Mouse (Mus musculus): ENCODE results near the gene Psma5.

Psma5 gene

GRCm38 (mm10) chr3:108306387-108306786 is 49.7 kb downstream of the Psma5 start:
- DNase-seq (ENCODE audit: low spot score): no peak

DNA sequence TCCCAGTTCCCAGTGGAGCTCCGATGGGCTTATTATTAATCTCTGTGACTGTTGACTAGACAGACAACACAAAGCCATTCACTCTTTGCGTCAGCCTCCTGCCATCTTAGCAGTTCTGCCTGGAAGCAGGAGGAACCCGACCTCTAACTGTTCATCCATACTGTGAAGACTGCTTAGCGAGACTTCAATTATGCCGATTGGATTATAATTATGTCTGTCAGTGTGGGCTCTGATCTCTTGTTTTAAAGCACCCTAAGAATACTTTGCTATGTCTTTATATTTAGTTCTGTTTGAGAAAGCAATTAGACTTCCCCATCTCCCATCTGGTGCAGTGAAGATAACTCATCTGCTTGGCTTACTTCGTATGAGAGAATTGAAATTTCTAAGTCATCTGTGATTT is 50.8 kb downstream of the Psma5 start:
- no peak for DNase-seq (ENCODE audit: low spot score)

GRCm38 (mm10) chr3:108310921-108311341 is 54.2 kb downstream of the Psma5 start:
- DNase-seq (ENCODE audit: low spot score): no peak

DNA sequence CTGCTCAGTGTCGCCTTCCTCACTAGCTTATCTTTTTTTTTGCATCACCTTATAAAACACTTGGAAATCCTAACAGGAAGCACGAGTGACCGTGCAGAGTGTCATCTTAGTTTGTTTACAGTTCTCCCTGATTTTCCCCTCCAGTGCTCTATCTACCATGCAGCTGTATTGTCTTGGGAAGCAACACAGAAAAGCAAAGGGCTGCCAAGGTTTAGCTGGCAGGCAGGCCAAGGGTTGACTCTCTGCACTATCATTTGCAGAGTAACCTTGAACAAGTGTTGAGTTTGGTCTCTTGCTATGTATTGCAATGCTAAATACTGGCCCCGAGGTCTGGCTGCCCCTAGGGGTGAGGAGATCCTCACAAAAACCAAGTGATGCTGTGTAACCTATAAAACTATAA is 55.0 kb downstream of the Psma5 start:
- DNase-seq (ENCODE audit: low spot score): no peak

GRCm38 (mm10) chr3:108312414-108312813 is 55.7 kb downstream of the Psma5 start:
- no peak for DNase-seq (ENCODE audit: low spot score)

DNA sequence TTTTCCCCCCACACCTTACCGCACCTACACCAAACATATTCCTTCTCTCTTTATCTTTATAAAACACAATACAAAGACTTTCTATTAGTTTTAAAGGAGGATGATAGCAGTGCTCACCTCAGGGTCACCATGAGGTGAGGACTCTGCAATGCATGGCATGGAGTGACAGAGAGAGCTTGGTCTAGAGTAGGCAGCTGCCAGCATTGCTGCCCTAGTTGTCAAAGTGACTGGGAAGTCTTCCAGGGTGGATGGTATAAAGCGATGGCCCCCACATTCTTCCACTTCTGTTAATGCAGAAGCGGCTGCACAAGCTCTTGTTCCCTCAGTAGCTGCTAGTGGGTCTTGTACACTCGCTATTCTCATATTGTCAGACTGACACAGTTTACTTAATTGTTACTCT is 56.4 kb downstream of the Psma5 start:
- no peak for DNase-seq (ENCODE audit: low spot score)

- no peak for DNase-seq (ENCODE audit: low spot score)
Measured at GRCm38 (mm10) chr3:108314038-108314675, 57.4 kb downstream of the Psma5 start.

DNA sequence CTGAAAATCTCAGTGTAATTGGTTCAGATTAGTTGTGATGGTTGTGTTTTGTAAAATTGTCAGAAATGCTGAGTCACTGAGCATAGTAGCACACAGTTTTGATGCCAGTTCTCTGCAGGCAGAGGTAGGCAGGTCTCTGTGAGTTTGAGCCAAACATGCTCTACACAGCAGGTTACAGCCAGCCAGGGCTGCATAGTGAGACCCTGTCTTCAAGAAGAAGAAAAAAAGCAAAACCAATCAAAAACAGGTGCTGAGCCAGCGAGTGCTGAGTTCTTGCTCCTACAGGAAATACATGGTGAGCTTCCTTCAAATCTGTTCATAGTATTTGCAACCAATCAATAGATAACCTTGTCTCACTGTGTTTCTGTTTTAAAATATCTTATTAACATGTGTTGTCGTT is 61.8 kb downstream of the Psma5 start:
- DNase-seq (ENCODE audit: low spot score): no peak

GRCm38 (mm10) chr3:108321671-108322070 is 64.9 kb downstream of the Psma5 start:
- DNase-seq (ENCODE audit: low spot score): peak; percentile 10

DNA sequence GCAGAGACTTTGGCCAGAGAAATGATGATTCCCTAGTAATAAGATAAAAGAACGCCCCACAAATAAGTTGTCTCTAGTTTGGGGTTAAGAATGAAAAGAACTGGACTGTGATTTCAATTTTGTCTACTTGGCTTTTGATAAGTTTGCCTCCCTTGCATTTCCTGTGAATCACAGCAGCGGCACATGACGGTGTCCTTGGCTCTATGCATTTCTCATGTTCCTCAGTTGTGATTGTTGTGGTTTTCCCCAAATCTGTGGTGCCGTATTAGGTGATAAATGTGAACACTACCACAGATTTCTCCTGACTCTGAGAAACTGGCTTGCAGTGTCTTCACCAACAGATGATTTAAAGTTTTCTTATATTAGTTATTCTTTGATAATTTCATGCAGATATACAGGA is 65.4 kb downstream of the Psma5 start:
- DNase-seq (ENCODE audit: low spot score): no peak

DNA sequence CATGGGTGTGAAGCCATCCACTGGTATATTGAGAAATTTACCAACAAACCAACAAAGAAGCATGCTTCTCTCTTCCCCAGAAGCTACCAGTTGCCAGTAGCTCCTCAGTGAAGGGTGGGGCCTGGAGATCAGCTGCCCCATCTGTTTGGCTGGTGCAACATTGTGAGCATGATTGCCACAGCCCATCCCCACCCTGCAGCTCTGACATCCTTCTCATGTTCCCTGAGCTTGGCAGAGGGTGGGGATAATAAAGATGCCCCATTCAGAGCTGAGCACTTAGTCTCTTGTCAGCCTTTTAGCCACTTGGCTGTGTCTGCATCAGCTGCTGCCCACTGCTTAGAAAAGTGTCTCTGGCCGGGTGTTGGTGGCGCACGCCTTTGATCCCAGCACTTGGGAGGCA is 66.2 kb downstream of the Psma5 start:
- peak; percentile 30 for DNase-seq (ENCODE audit: low spot score)

- DNase-seq (ENCODE audit: low spot score): no peak
Measured at GRCm38 (mm10) chr3:108324837-108325236, 68.1 kb downstream of the Psma5 start.

DNA sequence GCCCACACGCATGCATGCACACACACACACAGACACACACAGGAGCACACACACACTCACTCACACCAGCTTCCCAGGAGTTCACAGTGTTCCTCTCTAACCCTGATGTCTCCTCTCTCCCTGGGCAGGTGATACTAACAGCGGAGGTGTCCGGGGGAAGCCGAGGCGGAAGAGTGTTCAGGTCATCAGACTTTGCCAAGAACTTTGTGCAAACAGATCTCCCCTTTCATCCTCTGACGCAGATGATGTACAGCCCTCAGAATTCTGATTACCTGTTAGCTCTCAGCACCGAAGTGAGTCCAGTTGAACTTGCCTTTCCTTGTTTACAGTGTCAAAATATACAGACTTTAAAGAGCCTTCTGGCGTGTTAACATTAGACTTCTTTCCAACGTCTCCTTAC is 68.8 kb downstream of the Psma5 start:
- DNase-seq (ENCODE audit: low spot score): no peak

DNA sequence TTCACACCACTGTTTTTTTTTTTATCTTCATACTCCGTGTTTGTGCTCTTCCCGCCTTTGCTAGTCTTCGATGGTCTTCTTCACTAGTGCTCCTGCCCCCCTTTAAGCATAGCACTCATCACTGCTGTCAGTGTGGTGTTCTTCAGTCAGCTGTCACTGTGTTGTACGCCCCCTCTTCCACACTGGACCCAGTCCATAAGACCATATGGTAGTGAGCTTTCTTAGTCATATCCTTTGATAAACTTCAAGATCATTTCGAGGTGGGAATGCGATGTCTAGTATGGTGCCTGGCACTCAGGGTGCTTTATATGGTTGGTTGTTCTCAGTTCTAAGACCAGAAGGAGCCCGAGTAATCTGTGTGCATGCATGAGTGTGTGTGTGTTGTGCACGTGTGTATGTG is 70.5 kb downstream of the Psma5 start:
- DNase-seq (ENCODE audit: low spot score): no peak

DNA sequence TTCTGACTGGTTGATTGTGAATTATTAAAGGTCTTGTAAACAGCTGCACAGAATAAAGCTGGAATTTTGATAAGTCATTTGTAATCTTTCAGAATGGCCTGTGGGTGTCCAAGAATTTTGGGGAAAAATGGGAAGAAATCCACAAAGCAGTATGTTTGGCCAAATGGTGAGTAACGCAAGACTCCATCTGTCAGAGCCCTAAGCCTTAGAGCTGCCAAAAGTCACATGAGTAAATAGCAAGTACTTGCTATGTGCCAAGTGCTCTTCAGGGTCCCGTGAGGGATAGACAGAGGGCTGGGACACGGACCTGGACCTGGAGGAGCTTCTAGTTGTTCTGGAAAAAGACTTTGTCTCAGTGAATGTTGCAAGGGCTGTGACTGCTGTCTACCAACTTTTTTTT is 71.2 kb downstream of the Psma5 start:
- DNase-seq (ENCODE audit: low spot score): no peak

- peak; percentile 58 for DNase-seq (ENCODE audit: low spot score)
Measured at GRCm38 (mm10) chr3:108328441-108328841, 71.7 kb downstream of the Psma5 start.

Data from MN1 (cell line).